ENCODE assay signal across 10 mouse cellular contexts in genomic region chr6:115915601-115916445, GRCm38 (mm10). TPM values are rescaled to one million over a fixed set of nuclear protein-coding genes. Genes with fewer than 3 reads are reported as not detected.
A peak's percentile ranks its signal among the peaks of the same experiment; 100 is the strongest.
DNase-seq lines count a peak whose midpoint lies in the region; ATAC-seq lines count a peak whose summit lies in the region.
"Had no signal": no experiment of that assay in that cellular context is flagged by ENCODE, and none has a peak within 500 bp of the region (broad histone marks: within the 10 kb centered on the region; RNA-seq: fewer than 3 reads in every experiment).

No protein-coding gene starts in this region.

- H3K4me3 ChIP-seq in forebrain, embryonic 10.5 days = no peak overlapping the region
- no peak overlapping the region for H3K4me3 ChIP-seq in forebrain, embryonic 11.5 days (ENCODE audit: low read depth, low read length)
- peak overlapping the region; percentile 5 for H3K4me3 ChIP-seq in megakaryocyte, embryonic 14.5 days (replicated peaks)
- H3K4me3 ChIP-seq in heart, embryonic 13.5 days = no peak overlapping the region

- peak overlapping the region; percentile 37; the same call in 1 of the 2 replicates for H3K27ac ChIP-seq in forebrain, embryonic 10.5 days
- no peak overlapping the region for H3K27ac ChIP-seq in forebrain, embryonic 11.5 days (ENCODE audit: low read depth, low read length)
- H3K27ac ChIP-seq in heart, embryonic 13.5 days (replicated peaks) = peak overlapping the region; percentile 91

- H3K9ac ChIP-seq in forebrain, embryonic 11.5 days (ENCODE audit: low read length) = no peak overlapping the region
- H3K9ac ChIP-seq in heart, embryonic 13.5 days = peak overlapping the region; percentile 64

- H3K4me1 ChIP-seq in forebrain, embryonic 10.5 days = peaks cover 3% of the 10 kb centered on the region; the same call in 1 of the 2 replicates
- 0 out of 2 replicates have a peak, but pooled peaks cover 2% of the 10 kb centered on the region for H3K4me1 ChIP-seq in forebrain, embryonic 11.5 days (replicated peaks; ENCODE audit: control insufficient read depth, insufficient read depth, low read length)
- peaks cover 76% of the 10 kb centered on the region for H3K4me1 ChIP-seq in megakaryocyte, embryonic 14.5 days
- H3K4me1 ChIP-seq in heart, embryonic 13.5 days = peaks cover 82% of the 10 kb centered on the region

- H3K4me2 ChIP-seq in forebrain, embryonic 11.5 days (ENCODE audit: low read depth, low read length, severe bottlenecking) = no peak overlapping the region
- peak overlapping the region; percentile 43 for H3K4me2 ChIP-seq in heart, embryonic 13.5 days

- ATAC-seq in forebrain, embryonic 11.5 days (replicated peaks; ENCODE audit: low FRiP score) = no peak
- no peak for ATAC-seq in megakaryocyte, adult 5-6 weeks (ENCODE audit: poor library complexity, severe bottlenecking)
- no peak for ATAC-seq in heart, embryonic 13.5 days (ENCODE audit: extremely low read depth, insufficient number of reproducible peaks, low FRiP score, low TSS enrichment)
- no peak for ATAC-seq in erythroid progenitor cell, adult 5-6 weeks (replicated peaks; ENCODE audit: low FRiP score, poor library complexity, severe bottlenecking)

- no peak for DNase-seq in forebrain, embryonic 10.5 days (ENCODE audit: extremely low spot score, low spot score)
- no peak for DNase-seq in forebrain, embryonic 11.5 days (ENCODE audit: low spot score)
- peak; percentile 62 to 79 for DNase-seq in right cerebral cortex, postnatal 10 days (ENCODE audit: low spot score in 2 of 2)
- DNase-seq in urinary bladder, adult 2 months (ENCODE audit: low spot score) = no peak

- no peaks in the 10 kb centered on the region for H3K27me3 ChIP-seq in forebrain, embryonic 10.5 days (ENCODE audit: poor library complexity, severe bottlenecking)
- H3K27me3 ChIP-seq in forebrain, embryonic 11.5 days (ENCODE audit: control insufficient read depth, insufficient read depth, low read length) = no peaks in the 10 kb centered on the region
- H3K27me3 ChIP-seq in megakaryocyte, embryonic 14.5 days (replicated peaks) = peaks cover 12% of the 10 kb centered on the region
- no peaks in the 10 kb centered on the region for H3K27me3 ChIP-seq in heart, embryonic 13.5 days (replicated peaks)

- H3K9me3 ChIP-seq in forebrain, embryonic 10.5 days = no peaks in the 10 kb centered on the region
- no peaks in the 10 kb centered on the region for H3K9me3 ChIP-seq in forebrain, embryonic 11.5 days (ENCODE audit: control insufficient read depth, low read length)
- no peaks in the 10 kb centered on the region for H3K9me3 ChIP-seq in megakaryocyte, embryonic 14.5 days
- H3K9me3 ChIP-seq in heart, embryonic 13.5 days = no peaks in the 10 kb centered on the region

- 88% methylated on average over 17 of the region's 17 CpGs for WGBS in forebrain, embryonic 10.5 days
- WGBS in forebrain, embryonic 11.5 days = 84% methylated on average over 17 of the region's 17 CpGs
- WGBS in heart, embryonic 13.5 days = 18% methylated on average over 17 of the region's 17 CpGs

- peaks cover 33% of the 10 kb centered on the region for H3K36me3 ChIP-seq in forebrain, embryonic 10.5 days (replicated peaks)
- H3K36me3 ChIP-seq in forebrain, embryonic 11.5 days (ENCODE audit: control insufficient read depth, insufficient read depth, low read length) = no peaks in the 10 kb centered on the region
- H3K36me3 ChIP-seq in megakaryocyte, embryonic 14.5 days (replicated peaks; ENCODE audit: low read length) = no peaks in the 10 kb centered on the region
- H3K36me3 ChIP-seq in heart, embryonic 13.5 days = no peaks in the 10 kb centered on the region

RNA-seq across cellular contexts. Expression of gene Rho, which starts 15.7 kb away (rescaled TPM):
- polyA plus RNA-seq in forebrain, embryonic 10.5 days (2016; fragmentation: Nextera tagmentation; extraction: Ambion mirVana) = 0.06 and 0.10 TPM in 2 replicates
- 0.09 TPM in 2 replicates for polyA plus RNA-seq in forebrain, embryonic 11.5 days (2014; fragmentation: Nextera tagmentation; extraction: Ambion mirVana)
- not detected in 2 replicates for polyA plus RNA-seq in megakaryocyte, embryonic 14.5 days (2012; ENCODE audit: insufficient read depth, low replicate concordance)
- total RNA-seq in megakaryocyte, adult 5-6 weeks (2015) = 0.41 TPM in 1 of 2 replicates, not detected in the other
- total RNA-seq in megakaryocyte, adult 5-6 weeks (2017) = 0.04 TPM in 1 of 2 replicates, not detected in the other
- polyA plus RNA-seq in heart, embryonic 13.5 days (2015; fragmentation: Nextera tagmentation; extraction: Ambion mirVana) = 0.08 TPM in 1 of 2 replicates, not detected in the other
- total RNA-seq in erythroid progenitor cell, adult 5-6 weeks (2015; ENCODE audit: low replicate concordance) = not detected in 2 replicates
- total RNA-seq in erythroid progenitor cell, adult 5-6 weeks (2017; ENCODE audit: low replicate concordance) = not detected in 2 replicates
- 0.44 and 0.66 TPM in 2 replicates for polyA plus RNA-seq in urinary bladder, adult 2 months (2012; rRNA removed)

RNA-seq across cellular contexts. Expression of gene H1foo, which starts 28.9 kb away (rescaled TPM):
- not detected in 2 replicates for polyA plus RNA-seq in forebrain, embryonic 10.5 days (2016; fragmentation: Nextera tagmentation; extraction: Ambion mirVana)
- not detected in 2 replicates for polyA plus RNA-seq in forebrain, embryonic 11.5 days (2014; fragmentation: Nextera tagmentation; extraction: Ambion mirVana)
- not detected in 2 replicates for polyA plus RNA-seq in megakaryocyte, embryonic 14.5 days (2012; ENCODE audit: insufficient read depth, low replicate concordance)
- not detected in 2 replicates for total RNA-seq in megakaryocyte, adult 5-6 weeks (2015)
- total RNA-seq in megakaryocyte, adult 5-6 weeks (2017) = not detected in 2 replicates
- polyA plus RNA-seq in heart, embryonic 13.5 days (2015; fragmentation: Nextera tagmentation; extraction: Ambion mirVana) = not detected in 2 replicates
- total RNA-seq in erythroid progenitor cell, adult 5-6 weeks (2015; ENCODE audit: low replicate concordance) = not detected in 2 replicates
- total RNA-seq in erythroid progenitor cell, adult 5-6 weeks (2017; ENCODE audit: low replicate concordance) = not detected in 2 replicates
- not detected in 2 replicates for polyA plus RNA-seq in urinary bladder, adult 2 months (2012; rRNA removed)
- polyA plus RNA-seq: embryonic facial prominence, embryonic 14.5 days; limb, embryonic 11.5 days had no signal

Comparison
In these comparisons a context has a peak if more than half of its experiments do, and no peak if none do; other contexts are left out.
1. DNase-seq: peak in right cerebral cortex, postnatal 10 days (2 of 2); none in forebrain, embryonic 10.5 days (single experiment), forebrain, embryonic 11.5 days (single experiment) and urinary bladder, adult 2 months (single experiment).